Mouse (Mus musculus) T-helper 1 cell (primary cell): ENCODE data around the gene Slc28a1.

ENCODE experiments used
- in situ Hi-C: fragments of 300-600 bp; cut with MboI, MseI; formaldehyde crosslinking; loops from one replicate; pipeline ENCODE4 v1.15.1; 2025; ENCODE audit warnings: high pct_unique_total_duplicates

The Slc28a1 gene

DNA sequence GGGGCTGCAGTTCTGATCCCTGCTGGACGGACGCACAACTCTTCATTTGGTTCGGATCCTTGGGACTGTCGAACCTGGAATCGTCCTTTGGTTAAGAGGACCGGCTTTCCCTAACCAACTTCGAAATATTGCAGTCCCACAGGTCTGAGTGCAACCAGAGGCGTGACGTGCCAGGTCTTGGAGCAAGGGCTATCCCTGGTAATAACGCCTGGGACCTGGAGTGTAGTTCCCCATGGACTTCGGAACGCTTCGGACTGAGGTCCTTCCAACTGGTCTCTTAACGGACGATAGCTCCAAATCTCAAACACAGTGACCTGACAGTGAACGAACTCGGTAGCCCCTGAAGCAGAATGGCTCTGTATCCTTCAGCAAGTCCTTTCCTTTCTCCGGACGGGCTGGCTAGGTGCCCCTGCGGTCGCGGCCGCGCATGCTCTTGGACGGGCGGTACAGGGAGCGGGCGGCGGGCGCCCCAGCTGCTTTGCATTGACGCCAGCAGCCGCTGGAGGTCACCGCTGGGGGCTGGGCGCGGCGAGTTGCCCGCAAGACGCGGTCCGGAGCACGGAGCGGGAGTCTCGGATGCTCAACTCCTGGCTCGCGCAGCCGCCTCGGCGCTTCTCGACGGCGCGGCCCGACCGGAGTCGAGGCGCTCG, 98.2 kb downstream of the Slc28a1 start:
- in situ Hi-C loops = no loop called here

DNA sequence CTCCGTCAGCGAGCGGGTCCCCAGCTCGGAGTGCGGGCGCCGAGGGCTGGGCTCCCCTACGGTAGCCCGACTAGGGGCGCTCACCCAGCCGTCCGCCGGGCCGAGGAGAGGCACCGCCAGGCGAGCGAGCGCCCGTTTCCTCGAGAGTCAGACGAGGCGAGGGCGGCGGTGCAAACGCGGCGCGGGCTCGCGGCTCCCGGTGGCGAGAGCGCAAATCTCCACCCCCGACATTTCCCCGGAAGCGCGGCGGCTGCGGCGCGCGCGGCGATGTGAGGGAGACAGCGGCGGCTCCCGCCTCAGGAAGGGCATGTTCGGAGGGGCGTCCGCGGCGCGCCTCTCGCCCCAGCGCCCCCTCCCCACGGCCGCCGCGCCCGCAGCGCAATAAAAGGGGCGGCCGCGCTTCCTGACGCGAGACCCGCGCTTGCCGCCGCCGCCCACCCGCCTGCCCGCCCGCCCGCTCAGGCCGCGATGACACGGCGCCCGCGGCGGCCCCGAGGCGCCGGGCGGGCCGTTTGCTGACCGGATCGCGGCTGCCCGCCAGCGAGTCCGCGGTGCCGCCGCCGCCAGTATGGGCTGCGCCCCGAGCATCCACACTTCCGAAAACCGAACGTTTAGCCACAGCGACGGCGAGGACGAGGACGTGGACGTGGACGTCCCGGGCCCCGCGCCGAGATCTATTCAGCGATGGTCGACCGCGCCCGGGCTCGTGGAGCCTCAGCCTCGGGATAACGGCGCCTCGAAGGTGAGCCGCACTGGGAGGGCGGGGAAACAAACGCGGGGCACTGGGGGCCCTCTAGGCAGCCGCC, 99.0 kb downstream of the Slc28a1 start, which contains the start of gene Pde8a:
TSS of gene Pde8a (plus strand) at position 250 of the 806 bp plus-strand sequence.
- in situ Hi-C loops = no loop called here

DNA sequence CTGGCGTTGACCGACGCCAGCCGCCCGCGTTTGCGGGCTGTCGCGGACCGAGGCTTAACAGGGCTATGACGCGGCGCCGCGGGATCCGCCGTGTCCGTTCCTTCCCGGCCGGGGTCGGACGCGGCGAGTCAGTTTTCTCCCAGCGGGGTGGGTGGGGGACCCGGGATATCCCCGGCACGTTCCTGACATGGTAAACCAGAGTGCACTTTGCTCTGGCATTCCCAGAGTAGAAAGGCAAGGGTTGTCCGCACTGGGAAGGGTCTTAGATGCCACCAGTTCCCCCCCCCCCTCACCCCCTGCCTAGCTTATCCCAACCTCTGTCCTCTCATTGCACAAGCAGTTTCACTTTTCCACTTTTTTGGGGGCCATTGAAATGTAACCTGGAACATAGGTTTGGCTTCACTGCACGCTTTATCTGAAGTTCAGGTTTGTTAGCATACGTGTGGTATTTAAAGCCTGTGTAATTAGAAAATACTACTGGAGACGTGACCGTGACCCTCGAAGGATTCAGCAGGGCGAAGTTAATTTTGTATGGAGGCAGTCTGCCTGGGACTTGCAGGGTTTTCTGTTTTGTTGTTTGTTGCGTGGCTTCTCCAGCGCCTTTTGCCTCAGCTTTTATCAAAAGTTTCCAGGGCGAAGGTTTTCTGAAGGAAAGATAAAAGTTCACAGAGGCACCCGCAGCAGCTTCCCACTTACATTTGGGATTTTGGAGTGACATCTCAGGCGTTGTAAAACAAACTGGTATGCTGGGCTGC, 99.7 kb downstream of the Slc28a1 start:
- in situ Hi-C loops = no loop called here

DNA sequence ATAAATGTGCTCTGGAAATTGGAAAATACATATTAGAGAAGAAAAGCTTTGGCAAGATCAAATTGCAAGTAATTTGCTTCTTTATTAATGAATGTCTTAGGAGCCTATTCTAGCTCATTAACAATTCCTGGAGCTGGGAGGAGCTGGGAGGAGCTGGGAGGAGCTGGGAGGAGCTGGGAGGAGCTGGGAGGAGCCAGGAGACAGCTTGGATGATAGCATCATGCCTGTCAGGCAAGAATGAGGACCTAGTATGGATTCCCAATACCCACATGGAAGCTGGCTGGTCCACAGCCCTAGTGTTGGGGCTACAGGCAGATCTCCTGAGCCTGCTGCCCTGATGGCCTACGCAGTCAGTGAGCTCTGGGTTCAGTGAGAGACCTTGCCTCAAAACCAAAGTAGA, 101.4 kb downstream of the Slc28a1 start:
- in situ Hi-C loops = no loop called here

DNA sequence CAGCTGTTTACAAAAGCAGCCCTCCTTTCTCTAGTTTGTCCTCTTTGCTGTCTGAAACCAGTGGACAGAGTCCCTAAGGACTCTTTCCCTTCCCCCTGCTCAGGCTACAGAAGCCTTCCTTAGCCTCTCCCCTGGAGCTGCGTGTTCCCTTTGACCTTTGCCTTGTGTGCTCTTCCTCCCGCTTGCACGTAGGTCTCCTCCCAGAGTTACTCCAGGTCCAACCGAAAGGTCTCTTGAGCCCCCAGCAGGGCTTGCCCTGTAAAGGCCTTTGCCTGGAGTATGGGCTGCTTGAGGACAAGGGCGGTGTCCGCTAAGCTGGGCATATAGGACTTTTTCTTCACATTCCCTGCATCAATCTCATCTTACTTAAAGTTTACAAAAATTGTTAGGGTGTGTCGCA, 104.7 kb downstream of the Slc28a1 start:
- in situ Hi-C loops = no loop called here
